ENCODE assay signal across 21 mouse cellular contexts in the genomic region with DNA sequence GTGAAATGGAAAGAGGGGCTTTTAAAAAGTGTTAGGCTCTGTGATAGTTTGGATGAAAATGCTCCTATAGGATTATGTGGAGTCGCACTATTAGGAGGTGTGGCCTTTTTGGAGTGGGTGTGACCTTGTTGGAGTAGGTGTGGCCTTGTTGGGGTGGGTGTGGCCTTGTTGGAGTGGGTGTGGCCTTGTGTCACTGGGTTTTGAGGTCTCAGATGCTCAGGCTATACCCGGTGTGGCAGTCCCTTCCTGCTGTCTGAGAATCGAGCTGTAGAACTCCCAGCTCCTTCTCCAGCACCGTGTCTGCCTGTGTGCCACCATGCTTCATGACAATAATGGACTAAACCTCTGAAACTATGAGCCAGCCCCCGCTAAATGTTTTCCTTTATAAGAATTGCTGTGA. TPM values are rescaled to one million over a fixed set of nuclear protein-coding genes. Genes with fewer than 3 reads are reported as not detected.
"Had no signal": no experiment of that assay in that cellular context is flagged by ENCODE, and none has a peak within 500 bp of the region (broad histone marks: within the 10 kb centered on the region; RNA-seq: fewer than 3 reads in every experiment).

No protein-coding gene starts in this region.

- H3K27ac ChIP-seq: lung, embryonic 15.5 days; macrophage; midbrain, embryonic 13.5 days; midbrain, embryonic 15.5 days; neural tube, embryonic 12.5 days; stomach, embryonic 15.5 days; stomach, postnatal 0 days had no signal

- H3K36me3 ChIP-seq: lung, embryonic 15.5 days; midbrain, embryonic 13.5 days; midbrain, embryonic 15.5 days; neural tube, embryonic 12.5 days; stomach, embryonic 15.5 days had no signal

- ATAC-seq: lung, postnatal 0 days; midbrain, embryonic 13.5 days; midbrain, embryonic 15.5 days had no signal

- H3K27me3 ChIP-seq: lung, embryonic 15.5 days; midbrain, embryonic 13.5 days; midbrain, embryonic 15.5 days; neural tube, embryonic 12.5 days; stomach, embryonic 15.5 days had no signal

- H3K9me3 ChIP-seq: lung, embryonic 15.5 days; midbrain, embryonic 13.5 days; midbrain, embryonic 15.5 days; neural tube, embryonic 12.5 days; stomach, embryonic 15.5 days had no signal

- H3K9ac ChIP-seq: lung, embryonic 15.5 days; midbrain, embryonic 13.5 days; midbrain, embryonic 15.5 days; neural tube, embryonic 12.5 days; stomach, embryonic 15.5 days had no signal

- H3K4me2 ChIP-seq: lung, embryonic 15.5 days; midbrain, embryonic 11.5 days; midbrain, embryonic 13.5 days; midbrain, embryonic 15.5 days; neural tube, embryonic 12.5 days; stomach, embryonic 15.5 days had no signal

- H3K4me3 ChIP-seq: lung, embryonic 15.5 days; megakaryocyte, embryonic 14.5 days; midbrain, embryonic 13.5 days; midbrain, embryonic 15.5 days; neural tube, embryonic 12.5 days; stomach, embryonic 15.5 days had no signal

- DNase-seq: lung, adult 2 months; lung, postnatal 14 days; lung, postnatal 36 days; right cerebral cortex, postnatal 14 days; thymus, adult 2 months; thymus, postnatal 25 days; thymus, postnatal 4 days had no signal

RNA-seq across cellular contexts. Expression of gene Rgs16, which starts 31.5 kb away (rescaled TPM):
- total RNA-seq: megakaryocyte progenitor cell, adult 5-6 weeks; neutrophil, adult 5-6 weeks had no signal

RNA-seq across cellular contexts. Expression of gene Rgs8, which starts 55.8 kb away (rescaled TPM):
- total RNA-seq: monocyte, adult 5-6 weeks; neutrophil, adult 5-6 weeks had no signal
- polyA plus RNA-seq: macrophage; urinary bladder, adult 2 months had no signal
